Mouse (Mus musculus) cerebellum, adult 18-20 months (tissue): ENCODE measurements around the gene Pi4k2b.
"Not testable (repeated sequence)": the region's sequence is repeated elsewhere in the genome, so short reads cannot be mapped to it uniquely, and the experiment has no call there.

ENCODE experiments used
- DNase-seq, 2 experiments: peaks; one replicate each; pipeline ENCODE4 v3.0.0; 2021

Gene Pi4k2b

DNA sequence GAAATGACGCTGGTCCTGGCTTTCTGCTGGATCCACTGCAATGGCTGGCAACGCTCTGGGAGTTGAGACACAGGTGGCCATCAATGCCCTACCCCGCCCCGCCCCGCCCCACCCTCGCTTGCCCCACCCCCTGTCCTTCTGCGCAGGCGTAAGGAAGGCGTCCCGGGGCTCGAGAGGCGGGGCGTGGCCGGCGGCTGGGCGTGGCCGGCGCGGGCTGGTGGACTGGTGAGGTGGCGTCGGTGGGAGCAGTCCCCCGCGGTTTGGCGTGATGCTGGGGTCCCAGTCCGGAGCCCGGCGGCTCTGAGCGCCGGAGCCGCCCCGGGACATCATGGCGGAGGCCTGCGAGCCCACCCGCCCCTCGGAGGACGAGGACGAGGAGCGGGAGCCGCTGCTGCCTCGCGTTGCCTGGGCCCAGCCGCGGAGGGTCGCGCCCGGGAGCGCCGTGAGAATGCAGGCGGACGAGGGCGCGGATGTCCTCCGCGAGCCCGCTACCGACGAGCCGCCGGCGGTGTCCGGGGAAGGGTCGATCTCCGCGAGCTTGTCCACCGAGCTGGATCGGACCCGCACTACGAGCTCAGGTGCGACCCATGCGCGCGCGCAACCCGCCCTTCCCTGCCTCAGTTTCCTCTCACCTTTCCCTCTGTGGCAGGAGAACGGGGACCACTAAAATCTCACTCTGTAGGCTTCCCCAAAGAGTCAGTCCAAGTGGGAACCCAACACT, at the start of gene Pi4k2b:
Gene Pi4k2b (plus strand): TSS at position 184 of the 721 bp plus-strand sequence.
- peak; percentile 16 to 44 for DNase-seq

DNA sequence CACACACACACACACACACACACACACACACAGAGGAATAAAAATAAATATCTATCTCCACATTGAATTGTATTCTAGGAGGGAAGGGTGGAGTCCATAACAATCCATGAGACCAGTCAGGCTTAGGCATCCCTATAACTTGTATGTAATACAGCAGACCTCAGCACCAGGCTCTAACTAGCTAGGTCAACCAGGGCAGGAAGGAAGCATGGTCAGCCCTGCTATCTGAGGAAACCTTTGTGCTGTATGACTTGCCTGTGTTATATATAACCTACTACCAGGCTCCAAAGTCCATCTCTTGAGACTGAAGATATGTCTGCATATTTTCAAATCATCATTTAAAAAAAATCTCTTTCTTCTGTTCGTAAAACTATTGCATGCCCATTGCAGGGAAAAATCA, 44.1 kb upstream of the Pi4k2b start:
- DNase-seq: no peak

GRCm38 (mm10) chr5:52697882-52698440, 43.4 kb upstream of the Pi4k2b start:
- DNase-seq: not testable (repeated sequence)

DNA sequence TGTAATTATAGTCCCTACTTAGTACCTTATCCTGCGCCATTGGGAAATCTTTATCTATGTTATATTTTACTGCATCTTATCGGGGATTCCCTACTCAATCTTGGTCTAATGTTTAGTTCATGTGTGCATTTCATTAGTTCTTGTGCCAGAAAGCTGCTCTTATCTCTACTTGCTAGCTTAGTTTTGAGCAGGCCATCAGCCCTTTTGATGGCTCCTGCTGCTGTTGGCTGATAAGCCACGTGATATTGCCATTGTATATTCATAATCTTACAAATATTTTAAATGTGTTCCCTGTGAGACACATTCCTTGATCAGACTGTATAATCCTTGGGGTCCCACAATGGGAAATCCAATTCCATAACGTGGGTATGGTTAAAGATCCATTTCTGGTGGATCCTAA, 36.8 kb upstream of the Pi4k2b start:
- DNase-seq: no peak

DNA sequence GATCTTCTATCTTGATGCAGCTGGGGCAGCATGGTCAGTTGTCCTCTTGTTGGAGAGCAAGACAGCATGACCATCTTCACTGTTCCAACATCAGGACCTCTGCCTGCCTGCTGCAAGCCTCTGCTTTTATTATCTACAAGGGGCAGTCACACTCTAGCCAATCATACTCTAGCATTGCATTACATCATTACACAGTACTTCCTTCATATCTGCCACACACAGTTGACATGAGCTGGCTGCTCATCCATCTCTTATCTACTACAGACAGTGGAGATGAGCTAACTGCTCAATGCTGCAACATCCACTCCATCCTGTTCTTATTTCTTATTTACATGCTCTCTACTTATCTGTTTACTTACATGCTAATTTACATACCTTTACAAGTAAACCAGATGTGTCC, 28.7 kb upstream of the Pi4k2b start:
- DNase-seq: no peak

DNA sequence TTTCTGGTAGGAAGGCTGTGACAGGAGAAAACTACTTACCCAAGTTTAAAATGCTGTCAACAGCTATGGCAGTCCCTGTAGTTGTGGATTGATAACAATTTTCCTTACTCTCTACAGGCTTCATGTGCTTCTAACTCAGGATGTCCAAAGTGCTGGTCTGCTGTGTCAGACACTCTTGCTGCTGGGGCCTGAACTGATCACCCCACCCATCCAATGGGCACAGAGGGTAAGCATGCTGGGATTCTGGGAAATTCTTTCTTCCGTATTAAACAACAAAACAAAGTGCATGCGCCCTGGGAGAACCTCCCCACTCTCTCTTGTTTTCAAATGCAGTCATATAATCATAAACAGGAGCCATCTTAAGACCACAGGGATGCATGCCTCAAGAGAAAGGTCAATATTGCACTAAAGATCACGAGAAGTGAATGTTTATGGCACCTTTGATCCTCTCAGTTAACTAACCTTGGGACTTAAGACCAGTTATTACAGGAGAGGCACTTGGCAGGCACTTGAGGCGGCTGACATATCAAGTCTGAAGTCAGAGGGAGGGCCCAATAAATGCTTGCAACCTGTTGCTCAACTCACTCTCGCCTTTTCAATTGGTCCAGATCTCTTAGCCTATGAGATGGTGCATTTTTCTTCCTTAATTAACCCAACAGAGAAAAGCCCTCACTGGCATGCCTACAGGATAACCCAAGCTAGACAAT, 24.5 kb upstream of the Pi4k2b start:
- DNase-seq: no peak

GRCm38 (mm10) chr5:52721003-52721402, 20.4 kb upstream of the Pi4k2b start:
- DNase-seq: no peak

DNA sequence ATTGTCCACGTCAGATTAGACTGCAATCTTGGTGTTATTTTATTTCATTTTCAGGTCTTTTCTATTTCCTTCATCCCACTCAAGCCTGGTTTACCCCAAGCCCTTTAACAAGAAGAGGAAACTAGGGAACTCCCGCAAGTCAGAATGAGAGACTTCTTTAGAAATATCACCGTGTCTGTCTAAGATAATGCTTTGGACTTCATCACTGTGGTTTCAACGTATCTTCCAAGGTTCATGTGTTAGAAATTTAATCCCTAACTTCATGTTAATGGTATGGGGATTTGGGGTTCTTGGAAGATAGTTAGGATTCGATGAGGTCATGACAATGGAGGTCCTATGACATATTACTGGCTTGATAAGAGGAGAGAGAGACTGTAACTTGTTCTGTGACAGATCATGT, 13.6 kb upstream of the Pi4k2b start:
- no peak for DNase-seq

- no peak for DNase-seq
Measured at GRCm38 (mm10) chr5:52732811-52733210, 8.6 kb upstream of the Pi4k2b start.

DNA sequence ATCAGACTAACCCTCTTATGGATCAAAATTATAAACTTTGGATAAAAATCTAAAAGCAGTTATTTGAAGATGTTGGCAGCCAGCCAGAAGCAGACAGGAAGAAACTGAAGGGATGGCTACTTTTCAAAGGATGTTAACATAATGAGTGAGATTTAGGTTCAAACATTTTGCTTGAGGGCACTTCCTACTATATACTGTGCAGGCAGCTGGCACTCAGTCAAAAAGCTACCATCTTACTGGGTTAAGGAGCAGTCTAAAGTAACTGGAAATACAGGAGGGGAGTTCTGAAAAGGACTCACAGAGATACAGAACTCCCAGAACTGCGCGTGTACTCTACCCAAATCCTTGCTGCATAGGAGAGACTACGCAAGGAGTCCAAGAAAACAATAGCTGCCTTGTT, 5.3 kb upstream of the Pi4k2b start:
- DNase-seq: no peak

GRCm38 (mm10) chr5:52742112-52742813, 889 bp downstream of the Pi4k2b start:
- peak in 1 of 2 experiments; percentile 4 for DNase-seq

DNA sequence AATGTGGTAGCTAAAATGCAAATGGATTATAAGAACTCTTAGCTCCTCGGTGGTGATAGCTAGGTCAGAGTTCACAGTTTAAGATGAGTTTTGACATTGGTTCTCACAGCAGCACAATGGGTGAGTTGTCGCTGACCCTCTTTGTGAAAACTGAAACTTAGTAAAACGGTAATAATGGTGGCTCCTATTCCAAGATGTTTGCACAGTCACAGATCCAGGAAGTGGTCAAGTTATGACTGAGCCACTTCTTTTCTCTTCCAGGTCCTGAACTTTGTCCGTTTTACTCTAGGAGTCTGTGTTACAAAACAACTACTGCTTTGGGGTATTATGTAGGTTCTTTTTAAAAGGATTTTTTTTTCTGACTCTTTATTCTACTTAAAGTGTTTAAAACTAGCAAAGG, 1.9 kb downstream of the Pi4k2b start:
- no peak for DNase-seq

DNA sequence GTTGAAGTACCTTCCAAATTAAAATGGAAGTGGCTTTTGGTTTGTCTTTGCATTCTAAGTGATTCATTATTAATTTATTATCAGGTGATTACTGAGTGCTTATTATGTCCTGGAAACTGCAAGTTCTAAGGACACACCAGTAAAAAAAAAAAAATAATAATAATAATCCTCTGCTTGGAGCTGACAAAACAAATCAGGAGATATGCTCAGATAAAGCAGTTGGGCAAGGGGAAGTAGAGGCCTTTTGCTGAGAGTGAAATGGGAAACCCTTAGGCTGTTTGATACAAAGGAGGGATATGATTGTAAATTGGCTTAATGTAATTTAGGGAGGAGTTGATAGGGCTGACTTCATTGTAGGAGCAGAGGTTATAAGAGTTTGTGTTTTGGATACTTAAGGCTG, 5.5 kb downstream of the Pi4k2b start:
- no peak for DNase-seq

GRCm38 (mm10) chr5:52748732-52749131, 7.4 kb downstream of the Pi4k2b start:
- no peak for DNase-seq

DNA sequence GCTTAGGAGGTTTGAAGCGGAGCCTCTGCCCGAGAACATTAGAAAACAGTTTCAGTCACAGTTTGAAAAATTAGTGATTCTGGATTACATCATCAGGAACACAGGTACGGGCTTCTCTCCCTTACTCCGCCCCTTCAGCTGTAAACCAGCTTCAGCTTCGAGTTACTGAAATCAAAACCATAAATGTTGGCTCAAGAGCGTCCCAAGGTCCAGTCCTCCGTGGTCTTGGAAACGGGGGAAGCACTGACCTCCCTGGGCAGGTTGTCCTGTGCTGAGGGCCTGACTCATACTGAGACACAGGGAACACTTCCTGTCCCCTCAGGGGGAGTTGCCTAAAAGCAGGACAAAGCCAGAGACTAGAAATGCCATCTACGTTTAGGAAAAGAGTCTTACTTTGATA, 11.8 kb downstream of the Pi4k2b start:
- no peak for DNase-seq

- DNase-seq: no peak
Measured at GRCm38 (mm10) chr5:52754196-52754595, 12.8 kb downstream of the Pi4k2b start.

- no peak for DNase-seq
Measured at GRCm38 (mm10) chr5:52755337-52755736, 14.0 kb downstream of the Pi4k2b start.

DNA sequence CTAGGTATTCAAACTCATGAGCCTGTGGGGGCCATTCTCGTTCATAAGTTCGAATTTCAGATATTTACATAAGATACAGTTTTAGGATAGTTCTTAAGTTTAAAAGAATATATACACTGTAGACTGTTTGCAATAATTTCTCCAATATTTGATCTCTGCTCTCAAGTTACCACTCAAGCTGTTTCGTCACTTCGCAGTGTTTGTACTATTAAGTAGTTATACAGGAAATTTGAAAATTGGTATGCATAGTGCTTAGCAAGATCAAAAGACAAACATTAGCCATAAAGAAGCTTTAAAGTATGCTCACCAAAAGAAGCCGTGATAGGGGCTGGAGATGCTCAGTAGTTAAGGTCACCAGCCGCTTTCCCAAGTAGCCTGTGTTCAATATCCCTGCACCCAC, 14.6 kb downstream of the Pi4k2b start:
- no peak for DNase-seq

DNA sequence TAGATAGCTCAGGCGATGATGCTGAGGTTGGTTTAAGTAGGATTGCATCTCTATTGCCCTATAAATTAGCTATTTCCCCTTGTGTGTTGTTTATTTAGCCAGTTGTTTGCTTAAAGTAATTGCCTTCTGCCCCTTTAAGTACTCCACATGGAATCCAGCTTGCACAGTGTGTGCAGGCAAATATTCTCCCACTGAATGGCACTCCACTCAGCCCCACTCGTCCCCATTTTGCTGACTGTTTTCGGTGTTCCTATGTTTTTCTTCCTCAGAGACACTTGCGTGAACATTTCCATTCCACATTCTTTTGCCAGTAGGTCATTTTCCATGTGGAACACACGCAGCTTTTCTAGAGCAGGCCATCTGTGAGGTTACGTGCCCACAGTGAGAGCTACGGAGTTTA, 21.2 kb downstream of the Pi4k2b start:
- DNase-seq: no peak

GRCm38 (mm10) chr5:52774267-52774666, 32.9 kb downstream of the Pi4k2b start:
- DNase-seq: no peak

DNA sequence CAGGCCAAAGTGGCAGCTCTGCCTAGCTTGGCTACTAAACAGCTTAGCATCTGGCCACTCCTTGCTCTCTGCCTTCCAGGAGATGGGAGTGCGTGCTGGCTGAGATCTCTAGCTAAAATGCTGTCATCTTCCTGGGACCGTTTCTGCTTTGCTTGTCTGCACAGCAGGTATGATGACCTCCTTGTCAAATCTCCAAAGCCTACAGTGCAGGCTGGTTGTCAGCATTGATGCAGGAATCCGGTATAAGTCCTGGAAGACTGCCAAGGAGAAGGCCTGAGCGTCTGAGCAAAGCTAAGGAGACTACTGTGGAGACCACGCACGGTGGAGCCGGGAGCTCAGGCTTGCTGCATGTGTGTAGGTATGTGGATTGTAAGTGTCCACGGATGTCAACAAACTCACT, 33.9 kb downstream of the Pi4k2b start, which contains the start of gene Zcchc4:
Gene Zcchc4 (plus strand): TSS at position 173 of the 400 bp plus-strand sequence.
- DNase-seq: no peak

- DNase-seq: not testable (repeated sequence)
Measured at GRCm38 (mm10) chr5:52776466-52777354, 35.3 kb downstream of the Pi4k2b start.
